Mouse (Mus musculus): ENCODE measurements around the gene Hoxd8.

Gene Hoxd8

DNA sequence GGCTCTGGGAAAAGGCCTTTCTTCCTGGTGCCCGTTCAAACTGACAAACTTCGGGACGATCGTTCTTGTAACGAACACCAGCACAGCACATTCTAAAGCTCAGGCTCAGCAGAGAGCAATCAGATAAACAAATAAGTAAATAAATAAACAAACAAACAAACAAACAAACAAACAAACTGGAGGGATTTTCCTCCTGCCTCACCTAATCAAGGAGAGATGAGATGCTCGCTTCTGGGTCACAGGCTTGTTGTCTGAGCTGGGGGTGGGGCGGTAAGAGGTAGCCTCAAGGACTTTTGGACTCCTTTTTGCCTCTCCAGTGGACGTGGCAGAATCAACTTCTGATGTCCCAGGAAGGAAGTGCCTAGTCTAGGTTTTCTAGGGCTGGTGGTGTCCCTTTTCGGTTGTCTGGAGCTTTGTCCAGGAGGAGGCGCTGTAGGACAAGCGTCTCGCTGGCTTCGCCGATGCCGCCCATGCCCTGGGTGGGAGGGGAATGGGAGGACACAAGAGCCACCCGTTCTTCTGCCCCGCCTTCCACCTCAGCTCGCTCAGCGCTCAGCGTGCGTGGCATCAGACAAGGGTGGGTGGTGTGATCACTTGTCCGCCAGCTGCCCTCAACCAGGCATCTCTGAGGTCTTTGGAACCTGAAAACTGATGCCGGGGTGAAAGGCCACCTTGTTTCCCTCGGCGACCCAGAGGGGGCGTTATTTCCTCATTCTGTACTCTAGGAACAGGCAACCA, 11.3 kb downstream of the Hoxd8 start:
- DNase-seq: peak; percentile 68

GRCm38 (mm10) chr2:74720384-74720783, 16.0 kb downstream of the Hoxd8 start:
- no peak for DNase-seq

GRCm38 (mm10) chr2:74720955-74721491, 16.6 kb downstream of the Hoxd8 start:
- no peak for DNase-seq

- DNase-seq: no peak
Observed at GRCm38 (mm10) chr2:74721882-74722281, 17.5 kb downstream of the Hoxd8 start.

- no peak for DNase-seq
Observed at GRCm38 (mm10) chr2:74722949-74723348, 18.5 kb downstream of the Hoxd8 start.

DNA sequence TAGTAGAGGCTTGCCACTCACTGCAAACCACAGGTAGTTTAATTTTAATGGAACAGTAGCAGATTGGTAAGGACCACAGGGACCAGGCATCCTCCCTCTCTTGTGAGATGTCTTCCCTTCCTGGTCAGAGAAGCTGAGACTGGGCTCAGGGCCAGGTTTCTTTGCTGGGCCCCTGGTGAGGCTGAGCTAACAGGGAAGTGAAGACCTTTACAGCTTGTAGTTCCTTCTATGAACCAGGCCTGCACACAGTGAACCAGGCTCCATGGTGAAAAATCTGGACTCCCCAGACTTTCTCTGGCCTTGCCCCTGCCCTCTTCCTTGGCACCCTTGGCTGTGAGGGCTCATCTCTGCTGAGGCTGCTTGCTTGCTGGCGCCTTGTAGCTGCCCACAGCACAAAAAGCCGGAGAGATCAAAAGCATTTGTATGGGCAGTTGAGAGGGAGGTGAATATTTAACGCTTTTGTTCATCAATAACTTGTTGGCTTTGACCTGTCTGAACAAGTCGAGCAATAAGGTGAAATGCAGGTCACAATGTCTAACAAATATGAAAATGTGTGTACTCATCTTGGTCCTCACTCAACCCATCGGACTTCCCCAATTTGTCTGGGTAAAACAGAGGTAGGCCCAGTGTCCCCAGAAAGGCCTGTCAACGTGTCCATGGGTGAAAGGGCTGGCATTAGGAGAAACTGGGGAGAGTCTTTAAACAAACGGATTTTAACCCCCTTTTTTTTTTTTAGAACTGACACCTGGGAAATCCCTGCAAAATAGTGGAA, 20.0 kb downstream of the Hoxd8 start:
- no peak for DNase-seq

- no peak for DNase-seq
Observed at GRCm38 (mm10) chr2:74725171-74725570, 20.8 kb downstream of the Hoxd8 start.

DNA sequence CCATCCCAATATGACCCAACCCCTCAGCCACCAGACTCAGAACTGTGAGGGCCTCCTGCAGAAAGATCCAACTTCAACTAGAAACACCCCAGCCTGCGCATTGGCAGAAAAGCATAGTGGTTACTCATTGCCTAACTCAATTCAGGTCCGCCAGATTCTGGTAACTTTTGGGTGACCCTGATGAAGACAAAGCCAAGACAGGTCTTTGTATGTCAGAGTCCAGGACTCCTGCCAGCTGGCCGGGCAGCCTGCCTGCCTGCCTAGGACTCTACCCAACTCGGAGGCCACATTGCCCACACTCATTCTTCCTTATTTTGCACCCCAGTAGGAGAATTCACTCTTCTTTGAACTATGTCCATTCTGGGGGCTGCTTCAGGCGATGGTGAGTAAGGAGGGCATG, 22.1 kb downstream of the Hoxd8 start, which contains the start of gene Gm28230:
Gm28230 (plus strand) TSS at position 178 of the 400 bp plus-strand sequence.
- no peak for DNase-seq

DNA sequence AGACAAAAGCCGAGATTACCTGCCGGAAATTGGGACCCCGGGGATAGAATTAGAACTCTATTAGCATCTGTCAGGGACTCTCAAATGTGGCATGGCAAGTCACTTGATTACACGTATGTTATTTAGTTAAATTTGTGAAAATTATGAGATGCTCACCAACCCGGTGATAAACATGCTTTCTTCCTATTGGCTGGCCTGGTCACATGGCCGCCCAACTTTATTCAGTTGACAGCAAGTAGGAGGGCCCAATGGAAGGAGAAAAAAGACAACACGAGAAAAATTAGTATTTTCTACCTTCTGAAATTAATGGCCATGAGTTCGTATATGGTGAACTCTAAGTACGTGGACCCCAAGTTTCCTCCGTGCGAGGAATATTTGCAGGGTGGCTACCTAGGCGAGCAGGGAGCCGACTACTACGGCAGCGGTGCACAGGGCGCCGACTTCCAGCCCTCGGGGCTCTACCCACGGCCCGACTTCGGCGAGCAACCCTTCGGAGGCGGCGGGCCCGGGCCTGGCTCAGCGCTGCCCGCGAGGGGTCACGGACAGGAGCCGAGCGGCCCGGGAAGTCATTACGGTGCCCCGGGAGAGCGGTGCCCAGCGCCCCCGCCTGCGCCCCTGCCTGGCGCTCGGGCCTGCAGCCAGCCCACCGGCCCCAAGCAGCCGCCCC, 22.7 kb downstream of the Hoxd8 start:
- DNase-seq: no peak

- DNase-seq: no peak
Observed at GRCm38 (mm10) chr2:74727640-74728302, 23.4 kb downstream of the Hoxd8 start.

GRCm38 (mm10) chr2:74728303-74728680, 23.9 kb downstream of the Hoxd8 start:
- DNase-seq: no peak

DNA sequence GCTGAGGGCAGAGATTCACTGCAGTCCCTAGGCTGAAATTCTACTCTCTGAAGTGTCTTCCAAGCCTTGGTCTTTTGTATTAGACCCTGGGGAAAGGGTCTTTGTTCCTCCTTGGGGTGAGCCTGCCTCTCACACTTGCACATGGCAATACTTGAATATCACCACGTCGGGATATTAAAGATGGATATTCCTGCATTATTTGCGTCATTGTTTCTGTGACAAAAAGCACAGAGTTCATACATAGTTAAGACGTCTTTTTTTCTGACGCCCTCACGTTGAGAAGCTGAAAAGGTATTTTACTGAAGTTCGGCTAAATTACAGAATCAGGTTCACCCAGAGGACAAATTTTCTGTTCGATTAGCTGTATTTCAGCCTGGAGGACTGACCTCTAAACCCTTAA, 25.9 kb downstream of the Hoxd8 start:
- no peak for DNase-seq

DNA sequence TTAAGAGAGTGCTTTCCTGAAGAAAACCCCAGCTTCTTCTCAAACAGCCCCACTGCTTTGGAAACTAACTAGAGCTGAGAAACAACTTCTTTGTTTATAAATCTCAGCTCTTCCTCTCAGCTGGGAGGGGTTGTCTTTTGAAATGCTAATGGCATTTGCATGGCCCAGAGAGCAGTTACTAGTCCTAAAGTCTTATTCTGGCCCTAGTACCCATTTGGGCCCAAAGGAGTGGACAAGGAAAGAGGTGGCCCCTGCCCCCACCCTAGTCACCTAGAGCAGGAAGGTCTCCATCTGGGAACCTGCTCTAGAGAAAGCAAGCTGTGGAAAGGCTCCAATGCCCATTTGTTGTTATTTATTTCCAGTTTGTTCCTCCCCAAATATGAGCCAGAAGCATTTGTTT, 26.6 kb downstream of the Hoxd8 start:
- DNase-seq: no peak

- no peak for DNase-seq
Observed at GRCm38 (mm10) chr2:74731799-74732512, 27.5 kb downstream of the Hoxd8 start.

GRCm38 (mm10) chr2:74732513-74733316, 28.3 kb downstream of the Hoxd8 start:
- DNase-seq: no peak

GRCm38 (mm10) chr2:74733317-74733661, 28.9 kb downstream of the Hoxd8 start:
- no peak for DNase-seq

GRCm38 (mm10) chr2:74733765-74734164, 29.4 kb downstream of the Hoxd8 start:
- no peak for DNase-seq

DNA sequence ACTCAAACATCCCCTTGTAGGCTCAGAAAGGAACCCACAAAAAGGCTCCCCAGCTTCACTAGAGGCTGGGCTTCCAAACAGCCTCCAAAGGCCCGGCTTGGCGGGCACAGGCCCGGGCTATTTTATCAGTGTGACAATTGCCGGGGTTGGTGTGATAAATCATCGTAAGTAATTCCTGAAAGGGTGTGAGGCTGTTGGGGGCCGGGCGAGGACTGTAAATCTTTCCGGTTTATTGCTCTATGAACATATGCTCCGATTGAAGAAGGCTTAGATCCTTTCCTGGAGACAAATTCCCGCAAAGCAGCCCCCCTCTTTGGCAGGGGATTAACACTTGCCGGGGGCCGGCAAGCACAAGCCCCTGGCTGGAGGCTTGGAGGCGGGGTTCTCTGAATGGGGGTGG, 30.0 kb downstream of the Hoxd8 start:
- DNase-seq: no peak

DNA sequence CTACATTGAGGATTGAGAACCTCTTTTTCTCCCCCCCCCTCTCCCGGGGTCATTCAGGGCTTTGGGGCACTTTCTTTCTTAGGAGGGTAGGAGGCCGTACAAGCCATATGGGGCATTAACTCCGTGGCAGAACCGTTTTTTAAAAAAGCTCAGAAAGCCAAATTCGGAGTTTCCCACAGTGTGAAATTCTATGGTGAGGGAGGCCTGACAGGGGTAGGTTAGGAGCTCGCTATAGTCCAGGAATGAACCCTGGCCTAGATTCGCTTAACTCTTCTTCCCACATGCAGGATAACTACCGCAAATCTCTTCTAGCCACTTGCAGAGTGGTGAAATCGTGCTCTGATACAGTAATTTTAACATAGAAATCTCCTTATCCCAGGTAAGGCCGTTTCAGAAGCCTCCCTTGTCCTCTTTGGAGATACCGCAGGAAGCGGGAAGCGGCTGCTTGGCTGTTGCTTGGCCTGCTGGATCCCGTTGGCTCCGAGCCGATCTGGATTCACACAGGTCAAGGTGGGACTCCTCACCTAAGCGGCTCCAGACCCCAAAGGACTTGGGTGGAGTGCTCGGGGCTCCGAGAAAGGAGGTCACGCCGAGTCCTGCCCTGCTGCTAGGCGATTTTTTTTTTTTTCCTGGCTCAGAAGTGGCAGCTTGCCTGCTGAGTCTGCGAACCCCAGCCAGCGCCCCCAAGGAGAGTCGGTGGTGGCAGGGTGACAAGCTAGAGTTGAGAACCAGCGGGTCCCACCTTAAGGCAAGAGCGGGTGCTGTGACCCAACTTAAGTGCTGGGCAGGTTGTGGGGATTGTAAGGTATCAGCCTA, 30.8 kb downstream of the Hoxd8 start:
- no peak for DNase-seq

- DNase-seq: no peak
Observed at GRCm38 (mm10) chr2:74735851-74736687, 31.7 kb downstream of the Hoxd8 start.

All from right cerebral cortex, adult 18-20 months (tissue).